Mouse (Mus musculus) ES-CJ7 (cell line): ENCODE results near the gene Krtap3-1.
"Not testable (repeated sequence)": the region's sequence is repeated elsewhere in the genome, so short reads cannot be mapped to it uniquely, and the experiment has no call there.

Experiments used
- DNase-seq: peaks from one replicate; pipeline ENCODE4 v3.0.0; 2011; ENCODE audit warnings: low read depth, low spot score

Gene Krtap3-1

DNA sequence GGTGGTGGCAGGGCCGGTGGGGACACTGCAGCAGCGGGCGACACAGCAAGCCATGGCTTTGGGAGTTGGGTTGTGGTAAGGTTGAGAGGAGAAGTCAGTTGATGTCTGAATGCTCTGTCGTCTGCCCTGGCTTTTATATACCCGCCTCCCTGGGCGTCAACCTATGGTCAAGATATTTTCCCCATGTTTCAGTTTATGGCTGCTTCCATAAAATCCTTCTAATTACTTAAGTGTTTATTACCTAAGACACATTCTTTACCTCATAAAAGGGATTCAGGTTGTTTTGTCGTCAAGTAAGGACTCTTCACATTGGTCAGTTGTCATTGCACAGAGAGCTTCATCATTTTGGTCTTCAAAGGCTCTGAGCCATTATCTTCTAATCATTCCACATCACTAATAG, at the start of gene Krtap3-1:
Gene Krtap3-1, minus strand, starts transcription at position 101 of the 400 bp plus-strand sequence.
- DNase-seq: no peak

DNA sequence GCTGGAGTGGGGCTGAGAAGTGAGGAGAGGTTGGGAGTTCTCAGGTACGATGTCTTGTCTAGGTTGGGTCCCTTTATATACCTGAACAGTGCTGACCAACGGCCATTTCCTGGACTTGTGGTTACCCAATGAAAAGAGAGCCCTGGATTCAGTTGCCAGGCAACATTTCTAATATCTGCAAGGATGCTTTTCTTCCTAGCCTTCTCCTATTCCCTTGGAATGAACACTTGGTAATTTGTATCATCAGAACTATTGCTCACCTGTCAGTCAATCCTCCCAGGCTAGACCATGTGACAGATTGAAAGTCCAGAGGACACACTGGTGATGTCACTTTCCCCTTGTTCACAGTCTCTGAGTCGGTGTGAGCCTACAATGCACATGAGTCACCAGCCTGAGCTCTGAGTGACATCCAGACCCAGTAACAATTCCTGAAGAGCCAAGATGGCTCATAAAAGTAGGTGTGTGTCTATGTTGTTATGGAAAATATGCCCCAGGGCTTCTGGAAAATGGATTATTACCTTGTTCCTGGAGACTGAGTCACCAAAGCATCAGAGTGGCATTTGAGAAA, 48.5 kb upstream of the Krtap3-1 start, which contains the start of gene Krtap2-4:
Gene Krtap2-4, minus strand, starts transcription at position 51 of the 568 bp plus-strand sequence.
- DNase-seq: no peak

DNA sequence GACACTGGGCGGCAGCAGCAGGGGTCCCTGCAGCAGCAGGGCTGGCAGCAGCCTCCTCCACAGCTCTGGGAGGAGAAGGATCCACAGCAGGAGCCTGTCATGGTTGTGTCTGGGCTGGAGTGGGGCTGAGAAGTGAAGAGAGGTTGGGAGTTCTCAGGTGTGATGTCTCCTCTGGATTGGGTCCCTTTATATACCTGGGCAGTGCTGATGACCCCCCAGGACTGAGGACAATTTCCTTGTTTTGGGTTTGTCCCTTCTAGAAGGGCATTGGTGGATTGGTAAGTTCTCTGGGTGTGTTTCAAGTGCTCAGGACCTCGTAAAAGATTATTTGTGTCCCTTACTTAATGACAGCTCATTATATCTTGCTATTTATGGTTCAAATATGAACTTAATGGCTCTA, 43.7 kb upstream of the Krtap3-1 start, which contains the start of gene Gm11937:
Gene Gm11937, minus strand, starts transcription at position 101 of the 400 bp plus-strand sequence.
- not testable (repeated sequence) for DNase-seq

DNA sequence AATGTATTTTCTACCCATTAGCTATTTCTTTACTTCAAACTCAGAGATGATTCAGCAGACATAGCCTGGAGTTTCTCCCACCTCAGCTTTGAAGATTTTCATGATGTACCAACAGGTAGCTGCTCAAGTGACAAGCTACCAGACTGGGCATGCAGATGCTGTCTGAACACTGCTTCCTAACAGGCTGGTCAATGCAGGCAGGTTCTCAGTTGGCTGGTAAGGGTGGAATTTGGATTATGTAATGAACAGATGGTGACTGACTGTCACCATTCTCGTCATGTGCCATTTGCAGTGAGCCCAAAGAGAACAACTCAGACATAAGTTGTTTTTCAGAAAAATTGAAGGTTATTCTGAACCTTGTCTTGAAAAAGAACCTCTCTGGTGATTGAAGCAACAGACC, 42.7 kb upstream of the Krtap3-1 start:
- no peak for DNase-seq

- DNase-seq: not testable (repeated sequence)
Measured at GRCm38 (mm10) chr11:99603208-99603607, 36.8 kb upstream of the Krtap3-1 start, which contains the start of gene Gm11938. TSS of gene Gm11938 (minus strand) at chr11:99603308.

GRCm38 (mm10) chr11:99597742-99598141, 31.3 kb upstream of the Krtap3-1 start, which contains the start of gene Krtap9-3:
TSS of gene Krtap9-3 (minus strand) at chr11:99598105.
- not testable (repeated sequence) for DNase-seq

GRCm38 (mm10) chr11:99590981-99591380, 24.6 kb upstream of the Krtap3-1 start, which contains the start of gene Krtap1-3:
TSS of gene Krtap1-3 (minus strand) at chr11:99591339.
- DNase-seq: no peak

DNA sequence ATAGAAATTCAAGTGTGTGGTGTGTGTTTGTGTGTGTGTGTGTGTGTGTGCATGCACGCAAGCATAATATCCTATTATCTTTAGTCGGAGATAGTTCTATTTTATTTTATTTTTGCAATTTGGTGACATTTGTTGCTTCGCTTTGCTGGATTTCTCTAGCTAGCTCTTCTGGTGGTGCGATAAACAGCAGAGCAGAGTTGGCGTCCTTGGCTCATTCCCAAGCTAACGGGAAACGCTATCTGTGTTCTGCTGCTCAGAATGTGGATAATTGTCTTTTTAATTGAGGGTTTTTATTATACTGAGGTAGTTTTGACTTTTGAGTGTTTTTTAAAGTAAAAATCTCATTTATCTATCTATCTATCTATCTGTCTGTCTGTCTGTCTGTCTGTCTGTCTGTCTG, 18.7 kb upstream of the Krtap3-1 start:
- no peak for DNase-seq

DNA sequence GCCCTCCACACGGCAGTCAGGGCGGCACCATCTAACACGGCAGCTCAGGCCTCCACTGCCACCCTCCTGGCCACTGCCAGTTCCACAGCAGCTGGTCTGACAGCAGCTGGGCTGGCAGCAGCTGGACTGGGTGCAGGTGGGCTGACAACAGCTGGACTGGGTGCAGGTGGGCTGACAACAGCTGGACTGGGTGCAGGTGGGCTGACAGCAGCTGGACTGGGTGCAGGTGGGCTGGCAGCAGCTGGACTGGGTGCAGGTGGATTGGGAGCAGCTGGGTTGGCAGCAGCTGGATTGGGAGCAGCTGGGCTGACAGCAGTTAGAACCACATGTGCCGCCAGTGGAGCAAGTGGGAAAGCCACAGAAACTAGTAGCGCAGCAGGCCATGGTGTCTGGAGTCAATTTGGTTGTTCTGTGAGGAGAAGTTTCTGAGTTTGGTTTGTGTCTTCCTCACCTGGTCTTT, 16.8 kb upstream of the Krtap3-1 start, which contains the start of gene Krtap1-4:
Gene Krtap1-4, minus strand, starts transcription at position 410 of the 460 bp plus-strand sequence.
- DNase-seq: no peak

DNA sequence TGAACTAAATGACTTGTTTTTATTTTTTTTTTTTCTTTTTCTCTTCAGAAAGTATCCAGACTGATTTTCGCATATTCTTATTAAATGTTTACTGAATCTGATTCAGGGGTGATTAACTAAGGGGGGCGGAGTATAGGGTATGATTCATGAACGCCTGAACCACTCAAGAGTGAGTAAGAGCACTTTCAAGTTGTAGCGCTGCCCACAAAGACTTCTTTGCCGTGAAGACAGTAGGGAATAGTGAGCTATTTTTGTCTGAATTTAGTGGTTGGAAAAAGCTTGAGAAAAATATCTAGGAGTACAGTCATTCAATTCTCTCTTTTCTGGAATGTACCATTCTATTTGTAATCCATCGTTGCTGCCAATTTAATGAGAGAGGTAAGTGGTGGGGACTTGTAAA, 15.1 kb upstream of the Krtap3-1 start:
- no peak for DNase-seq

GRCm38 (mm10) chr11:99581051-99581450, 14.6 kb upstream of the Krtap3-1 start:
- DNase-seq: no peak

GRCm38 (mm10) chr11:99580636-99581035, 14.2 kb upstream of the Krtap3-1 start, which contains the start of gene Krtap1-5:
TSS of gene Krtap1-5 (minus strand) at chr11:99581016.
- DNase-seq: no peak

DNA sequence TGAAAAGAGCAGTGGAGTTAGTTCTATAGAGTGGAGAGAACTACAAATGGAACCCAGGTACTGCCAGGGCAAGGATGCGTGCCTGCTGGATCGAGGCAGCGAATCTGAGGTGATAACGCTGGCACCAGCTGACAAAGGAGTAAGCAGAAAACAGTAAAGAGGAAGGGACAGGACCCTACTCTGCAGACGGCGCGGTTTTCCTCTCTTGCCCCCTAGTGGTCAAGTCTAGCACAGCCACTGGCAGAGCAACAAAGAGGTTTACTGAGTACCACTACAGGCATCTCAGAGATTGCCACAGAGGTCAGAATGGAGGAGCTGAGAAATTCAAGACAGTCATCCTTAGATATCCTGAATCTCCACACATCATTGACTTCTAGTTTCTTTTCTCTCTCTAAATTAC, 7.7 kb upstream of the Krtap3-1 start:
- peak; percentile 79 for DNase-seq

- no peak for DNase-seq
Measured at GRCm38 (mm10) chr11:99573164-99573563, 6.7 kb upstream of the Krtap3-1 start.

DNA sequence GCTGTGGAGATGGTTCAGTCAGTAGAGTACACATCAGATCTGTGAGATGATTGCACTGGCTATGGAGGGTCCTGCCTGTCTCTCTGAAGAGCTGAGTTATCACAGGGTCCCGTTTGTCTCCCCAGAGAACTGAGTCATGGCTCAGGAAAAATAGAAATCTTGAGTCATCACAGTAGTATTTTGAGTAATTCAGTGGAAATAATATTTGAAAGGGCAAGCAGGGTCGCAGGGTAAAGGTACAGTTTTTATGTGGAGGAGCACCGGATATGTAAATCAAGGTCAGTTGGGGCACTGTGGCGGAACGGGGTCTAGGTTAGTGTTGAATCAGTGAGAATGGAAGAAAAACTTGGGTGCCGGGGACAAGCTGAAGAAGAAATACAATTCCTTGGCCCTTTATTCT, 3.9 kb downstream of the Krtap3-1 start:
- no peak for DNase-seq

DNA sequence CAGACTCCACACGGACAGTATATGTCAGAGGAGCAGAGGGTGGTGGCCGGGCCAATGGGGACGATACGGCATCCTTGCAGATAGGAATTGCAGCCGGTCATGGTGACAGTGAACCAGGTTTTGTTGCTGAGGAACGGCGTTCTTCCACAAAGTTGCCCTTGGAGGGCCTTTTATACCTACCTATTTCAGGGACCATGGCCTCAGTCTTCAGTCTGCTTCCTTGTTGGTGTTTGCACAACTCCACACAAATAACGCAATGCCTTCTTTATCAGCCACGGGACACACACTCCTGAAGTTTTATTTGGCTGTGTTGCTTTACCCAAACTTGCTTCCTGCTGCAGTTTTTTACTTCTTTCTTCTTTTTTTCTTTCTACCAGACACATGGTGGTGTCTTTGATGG, 7.1 kb downstream of the Krtap3-1 start, which contains the start of gene Gm11939:
Gene Gm11939, minus strand, starts transcription at position 101 of the 400 bp plus-strand sequence.
- no peak for DNase-seq

DNA sequence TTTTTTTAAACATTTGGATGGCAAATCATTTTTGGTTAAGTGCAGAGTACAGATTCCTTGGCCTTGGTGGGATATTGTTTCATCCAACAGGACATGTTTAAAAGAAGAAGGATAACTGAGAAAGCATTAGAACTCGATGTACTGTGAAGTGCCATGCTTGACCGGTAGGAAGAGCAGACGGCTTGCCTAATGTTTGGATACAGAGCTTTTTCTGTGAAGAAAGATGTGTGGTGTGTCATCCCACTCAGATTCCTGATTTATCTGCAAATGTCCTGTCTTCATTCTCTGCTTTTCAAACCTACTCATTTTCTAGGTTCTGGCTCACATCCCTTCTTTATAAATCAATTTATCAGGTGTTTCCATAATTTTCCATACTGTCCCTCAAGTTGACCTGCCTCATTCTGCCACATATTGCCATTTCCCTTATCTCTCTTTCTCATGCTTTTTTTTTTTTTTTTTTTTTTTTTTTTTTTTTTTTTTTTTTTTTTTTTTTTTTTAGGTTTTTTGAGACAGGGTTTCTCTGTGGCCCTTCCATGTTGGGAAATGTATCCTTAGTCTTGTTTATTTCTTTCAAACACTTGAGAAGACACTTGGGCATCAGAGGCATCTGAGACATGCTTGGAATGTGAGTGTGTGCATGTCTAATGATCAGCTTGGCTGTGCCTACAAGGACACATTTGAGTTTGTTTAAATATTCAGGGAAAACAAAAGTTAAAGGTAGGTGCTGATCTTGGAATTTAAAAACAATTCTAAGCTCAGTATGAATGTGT, 8.3 kb downstream of the Krtap3-1 start:
- DNase-seq: no peak

DNA sequence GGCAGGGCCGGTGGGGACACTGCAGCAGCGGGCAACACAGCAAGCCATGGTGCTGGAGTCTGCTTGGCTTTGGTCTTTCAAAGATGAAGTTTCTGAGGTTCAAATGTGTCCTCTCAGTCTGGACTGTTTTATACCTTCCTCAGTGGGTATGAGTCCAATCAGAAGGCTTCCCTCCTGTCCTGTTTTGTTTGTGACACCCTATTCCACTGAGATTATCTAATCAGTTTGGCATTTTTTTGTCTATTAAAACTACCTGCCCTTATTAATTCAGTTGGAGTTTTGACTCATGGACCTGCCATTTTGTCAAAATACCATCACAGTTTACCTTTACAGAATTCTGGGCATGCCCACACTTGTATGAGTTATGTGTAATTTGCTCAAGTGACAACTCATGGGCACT, 9.7 kb downstream of the Krtap3-1 start, which contains the start of gene Krtap3-2:
Gene Krtap3-2, minus strand, starts transcription at position 101 of the 400 bp plus-strand sequence.
- no peak for DNase-seq

DNA sequence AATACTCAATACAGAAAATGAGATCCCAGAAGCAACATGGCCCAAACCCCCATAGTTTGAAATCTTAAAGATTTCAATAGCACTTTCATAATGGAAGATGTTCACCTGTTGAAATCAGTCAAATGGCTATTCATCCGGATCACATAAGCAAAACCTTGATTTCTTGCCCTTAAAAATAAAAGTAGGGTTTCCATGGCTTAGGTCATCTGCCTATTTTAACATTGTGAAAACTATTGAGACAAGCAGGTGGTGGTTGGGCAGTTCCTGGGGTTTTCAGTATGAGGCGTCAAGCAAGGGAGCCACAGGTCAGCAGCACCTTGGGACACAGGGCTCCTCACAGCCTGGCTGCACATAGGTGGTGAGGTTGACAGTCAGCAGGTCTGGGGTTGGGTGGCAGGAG, 10.2 kb downstream of the Krtap3-1 start:
- DNase-seq: no peak

DNA sequence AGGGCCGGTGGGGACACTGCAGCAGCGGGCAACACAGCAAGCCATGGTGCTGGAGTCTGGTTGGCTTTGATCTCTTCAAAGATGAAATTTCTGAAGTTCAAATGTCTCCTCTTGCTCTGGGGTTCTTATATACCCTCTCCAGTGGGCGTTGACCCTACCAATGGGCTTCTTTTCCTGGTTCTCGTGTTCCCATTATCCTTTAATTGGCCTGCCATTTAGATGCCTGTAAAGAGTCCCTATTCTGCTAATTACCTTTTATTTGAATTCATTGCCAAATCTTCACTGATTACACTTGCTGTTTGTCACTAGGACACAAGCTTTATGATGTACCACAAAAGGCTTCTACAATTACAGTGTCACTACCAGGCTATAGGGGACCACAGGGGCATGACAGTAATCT, 15.7 kb downstream of the Krtap3-1 start, which contains the start of gene Krtap3-3:
Gene Krtap3-3, minus strand, starts transcription at position 101 of the 400 bp plus-strand sequence.
- DNase-seq: no peak

GRCm38 (mm10) chr11:99547892-99548291, 18.5 kb downstream of the Krtap3-1 start:
- peak; percentile 31 for DNase-seq

GRCm38 (mm10) chr11:99539721-99540120, 26.7 kb downstream of the Krtap3-1 start:
- DNase-seq: no peak
